Mouse (Mus musculus) heart, embryonic 14.5 days (tissue): Measurements from ENCODE around the gene Rhpn2. TPM values are rescaled to one million over a fixed set of nuclear protein-coding genes. Genes with fewer than 3 reads are reported as not detected.

Experiments
- ATAC-seq: fragments of 200-750 bp; cut with Nextera tagmentation; 2 replicates; pipeline ENCODE4 v1.8.0; 2017; ENCODE audit warnings: low read depth, moderate TSS enrichment; ENCODE audit not compliant: insufficient number of reproducible peaks, insufficient read depth, low FRiP score
- H3K27ac ChIP-seq, 2 experiments: fragments of 200-500 bp in 1 of 2; fragments of 300-500 bp in 1 of 2; sonication (generic) in 1 of 2; replicated peaks in 1 of 2; 2 replicates each; pipeline ENCODE4 v1.5.1; 2012 to 2014; ENCODE audit warnings: low read depth in 2 of 2, low read length in 2 of 2, control low read depth in 1 of 2, mild to moderate bottlenecking in 1 of 2, mixed read lengths in 1 of 2; ENCODE audit not compliant: control insufficient read depth in 1 of 2, insufficient read depth in 1 of 2
- H3K27me3 ChIP-seq: fragments of 300-500 bp; sonication (generic); 2 replicates; pipeline ENCODE4 v1.6.1; 2014; ENCODE audit warnings: mild to moderate bottlenecking, low read length, control low read depth; ENCODE audit not compliant: control insufficient read depth, insufficient read depth
- H3K36me3 ChIP-seq: fragments of 300-500 bp; sonication (generic); 2 replicates; pipeline ENCODE4 v1.6.1; 2014; ENCODE audit warnings: mild to moderate bottlenecking, control low read depth, low read length, mixed read lengths; ENCODE audit not compliant: control insufficient read depth, insufficient read depth
- H3K4me1 ChIP-seq, 2 experiments: fragments of 200-500 bp in 1 of 2; fragments of 300-500 bp in 1 of 2; sonication (generic) in 1 of 2; 2 replicates each; pipeline ENCODE4 v1.6.1; 2012 to 2014; ENCODE audit warnings: low read length in 2 of 2, control low read depth in 1 of 2, mixed read lengths in 1 of 2; ENCODE audit not compliant: control insufficient read depth in 2 of 2, insufficient read depth in 2 of 2
- H3K4me2 ChIP-seq: fragments of 300-500 bp; sonication (generic); 2 replicates; pipeline ENCODE4 v1.6.1; 2014; ENCODE audit warnings: mild to moderate bottlenecking, low read length
- H3K4me3 ChIP-seq, 2 experiments: fragments of 200-500 bp in 1 of 2; fragments of 300-500 bp in 1 of 2; sonication (generic) in 1 of 2; 2 replicates each; pipeline ENCODE4 v1.5.1; 2012 to 2014; ENCODE audit warnings: low read length in 2 of 2, mild to moderate bottlenecking in 2 of 2, control low read depth in 1 of 2, low read depth in 1 of 2, moderate library complexity in 1 of 2; ENCODE audit not compliant: control insufficient read depth in 1 of 2, insufficient read depth in 1 of 2
- H3K9ac ChIP-seq: fragments of 300-500 bp; sonication (generic); 2 replicates; pipeline ENCODE4 v1.6.1; 2014; ENCODE audit warnings: mild to moderate bottlenecking, low read length
- H3K9me3 ChIP-seq: fragments of 300-500 bp; sonication (generic); 2 replicates; pipeline ENCODE4 v1.6.1; 2016; ENCODE audit warnings: low read length, control low read depth; ENCODE audit not compliant: control insufficient read depth
- WGBS: fragments of 180-500 bp; shearing (Covaris S2); extraction: QIAGEN DNeasy Blood & Tissue Kit; methylation state at CpG from one replicate; pipeline ENCODE4 v1.1.7; 2014; 5-methylcytosine and 5-hydroxymethylcytosine counted together
- polyA plus RNA-seq: library from polyadenylated mRNA; unstranded; fragments of >200 nt; fragmentation: Nextera tagmentation; extraction: Ambion mirVana; gene quantifications from 2 replicates; pipeline ENCODE4 v1.2.1, GENCODE M21; 2014

Gene Rhpn2
- polyA plus RNA-seq, 1 experiment from 2014 or later = 5.1 TPM

DNA sequence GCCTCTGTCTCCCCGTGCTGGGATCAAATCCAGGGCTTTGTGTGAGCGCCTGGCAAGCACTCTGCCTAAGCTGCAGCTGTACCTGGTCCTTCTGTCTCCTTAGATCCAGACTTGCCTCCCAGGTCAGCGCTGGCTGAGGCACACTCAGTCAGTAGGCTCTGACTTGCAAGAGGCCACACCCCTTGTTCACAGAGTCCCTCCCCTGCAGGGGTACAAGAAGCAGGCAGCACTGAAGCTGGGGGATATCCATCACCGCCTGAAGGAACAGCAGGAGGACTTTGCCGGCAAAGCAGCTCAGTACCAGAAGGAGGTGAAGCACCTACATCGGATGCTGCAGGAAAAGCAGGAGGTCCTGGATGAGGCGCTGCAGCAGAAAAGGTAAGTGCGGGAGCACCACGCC lies 101.3 kb downstream of the Rhpn2 start:
- Histone ChIP-seq H3K4me2 (no peak overlapping the region), H3K36me3 (peaks cover 81% of the 10 kb centered on the region), H3K27ac (no peak overlapping the region), H3K9ac (no peak overlapping the region), H3K9me3 (no peaks in the 10 kb centered on the region), H3K27me3 (no peaks in the 10 kb centered on the region), H3K4me1 (no peaks in the 10 kb centered on the region), H3K4me3 (no peak overlapping the region)
- ATAC-seq = no peak
- 78% methylated on average over 9 of the region's 9 CpGs for WGBS

Other genes starting within 250 kb of the Rhpn2 start
- 0.73 and 1.2 TPM in 2 replicates for gene Cebpa, start 214.9 kb upstream of the Rhpn2 start, polyA plus RNA-seq
- 0.62 and 1.8 TPM in 2 replicates for gene Slc7a10, start 147.8 kb upstream of the Rhpn2 start, polyA plus RNA-seq
- gene Lrp3, start 118.7 kb upstream of the Rhpn2 start, polyA plus RNA-seq = 1.2 and 1.3 TPM in 2 replicates
- gene Gpatch1, start 15.7 kb upstream of the Rhpn2 start, polyA plus RNA-seq = 11.5 and 12.2 TPM in 2 replicates
- gene Faap24, start 62.7 kb downstream of the Rhpn2 start, polyA plus RNA-seq = 10.1 and 13.5 TPM in 2 replicates
- 34.0 and 35.7 TPM in 2 replicates for gene Cep89, start 62.9 kb downstream of the Rhpn2 start, polyA plus RNA-seq
- 0.20 and 0.54 TPM in 2 replicates for gene Slc7a9, start 114.6 kb downstream of the Rhpn2 start, polyA plus RNA-seq
- gene Tdrd12, start 203.6 kb downstream of the Rhpn2 start, polyA plus RNA-seq = 1.1 and 1.5 TPM in 2 replicates
- 117 and 130 TPM in 2 replicates for gene Nudt19, start 222.1 kb downstream of the Rhpn2 start, polyA plus RNA-seq